Mouse (Mus musculus) testis, adult 2 months (tissue): ENCODE measurements at regions not wholly inside any gene's neighbourhood (a gene's known extent, or its start where the extent isn't known, plus 50 kb on each side); places are given as distances from the start of the nearest gene placed in this dataset.

Experiments
- CTCF ChIP-seq: fragments of 200-500 bp; IDR thresholded peaks from 2 replicates; pipeline ENCODE4 v1.5.1; 2012; ENCODE audit warnings: low read depth, mild to moderate bottlenecking, inconsistent platforms, low read length, moderate library complexity; ENCODE audit not compliant: control insufficient read depth, insufficient read depth, insufficient replicate concordance
- POLR2A ChIP-seq: fragments of 200-500 bp; IDR thresholded peaks from 2 replicates; pipeline ENCODE4 v1.6.1; 2012; ENCODE audit warnings: low read depth, mild to moderate bottlenecking, inconsistent platforms, low read length, moderate library complexity; ENCODE audit not compliant: control insufficient read depth

GRCm38 (mm10) chr11:63357772-63358344 is 229.1 kb downstream of the Pmp22 start:
- TF ChIP-seq POLR2A (no peak), CTCF (no peak)
